ENCODE assay signal across 11 mouse cellular contexts in genomic region chr2:155989085-155989484, GRCm38 (mm10). TPM values are rescaled to one million over a fixed set of nuclear protein-coding genes. Genes with fewer than 3 reads are reported as not detected.
DNase-seq lines count a peak whose midpoint lies in the region; ATAC-seq lines count a peak whose summit lies in the region.
"Had no signal": no experiment of that assay in that cellular context is flagged by ENCODE, and none has a peak within 500 bp of the region (broad histone marks: within the 10 kb centered on the region; RNA-seq: fewer than 3 reads in every experiment).

No protein-coding gene starts in this region.

- intact Hi-C loops in left cerebral cortex, postnatal 10 days (cut with DNase I): no loop called here

- peak; percentile 84 for ATAC-seq in erythroid progenitor cell, adult 5-6 weeks (replicated peaks; ENCODE audit: low FRiP score, poor library complexity, severe bottlenecking)

- DNase-seq in cerebellum, adult 11-12 months: peak; percentile 85
- DNase-seq in cerebellum, postnatal 4 days (ENCODE audit: low spot score in 2 of 2): no peak
- DNase-seq in spleen, postnatal 10 days (ENCODE audit: low spot score in 2 of 2): peak; percentile 42 to 72
- no peak for DNase-seq in spleen, adult 18-20 months
- peak; percentile 39 to 49 for DNase-seq in spleen, postnatal 36 days (ENCODE audit: low spot score in 2 of 2)
- DNase-seq in kidney, adult 11 months: no peak
- DNase-seq in left cerebral cortex, postnatal 10 days (ENCODE audit: extremely low spot score in 1 of 2, low spot score in 2 of 2): no peak
- DNase-seq: lung, postnatal 10 days; right cerebral cortex, postnatal 14 days had no signal

RNA-seq across cellular contexts. Expression of gene 6430550D23Rik, which starts 18.7 kb away (rescaled TPM):
- not detected in 2 replicates for total RNA-seq in erythroid progenitor cell, adult 5-6 weeks (2015; ENCODE audit: low replicate concordance)
- 0.26 TPM in 1 of 2 replicates, not detected in the other for total RNA-seq in erythroid progenitor cell, adult 5-6 weeks (2017; ENCODE audit: low replicate concordance)
- 1 to 10 TPM in 1 of 2 experiments, under 1 TPM in 1; 0.34 to 1.0 TPM for total RNA-seq in left cerebral cortex, postnatal 10 days (2021)

RNA-seq across cellular contexts. Expression of gene Ergic3, which starts 18.8 kb away (rescaled TPM):
- total RNA-seq in erythroid progenitor cell, adult 5-6 weeks (2015; ENCODE audit: low replicate concordance): 59.5 and 136 TPM in 2 replicates
- 18.6 and 22.6 TPM in 2 replicates for total RNA-seq in erythroid progenitor cell, adult 5-6 weeks (2017; ENCODE audit: low replicate concordance)
- total RNA-seq in left cerebral cortex, postnatal 10 days (2021): 100 to 1,000 TPM; 217 to 229 TPM

RNA-seq across cellular contexts. Expression of gene Cep250, which starts 32.8 kb away (rescaled TPM):
- total RNA-seq in erythroid progenitor cell, adult 5-6 weeks (2015; ENCODE audit: low replicate concordance): 4.2 and 32.4 TPM in 2 replicates
- total RNA-seq in erythroid progenitor cell, adult 5-6 weeks (2017; ENCODE audit: low replicate concordance): 18.5 and 19.2 TPM in 2 replicates
- 10 to 100 TPM; 16.2 to 17.5 TPM for total RNA-seq in left cerebral cortex, postnatal 10 days (2021)

RNA-seq across cellular contexts. Expression of gene Gdf5, which starts 43.9 kb away (rescaled TPM):
- not detected in 2 replicates for total RNA-seq in erythroid progenitor cell, adult 5-6 weeks (2015; ENCODE audit: low replicate concordance)
- total RNA-seq in erythroid progenitor cell, adult 5-6 weeks (2017; ENCODE audit: low replicate concordance): not detected in 2 replicates
- 1 to 10 TPM in 1 of 2 experiments, under 1 TPM in 1; 0.77 to 1.0 TPM for total RNA-seq in left cerebral cortex, postnatal 10 days (2021)
- total RNA-seq: hematopoietic stem cell, adult 5-6 weeks had no signal

RNA-seq across cellular contexts. Expression of gene Gm15557, which starts 48.6 kb away (rescaled TPM):
- total RNA-seq in erythroid progenitor cell, adult 5-6 weeks (2015; ENCODE audit: low replicate concordance): not detected in 2 replicates
- not detected in 2 replicates for total RNA-seq in erythroid progenitor cell, adult 5-6 weeks (2017; ENCODE audit: low replicate concordance)
- total RNA-seq in left cerebral cortex, postnatal 10 days (2021): not detected
- total RNA-seq: hematopoietic stem cell, adult 5-6 weeks had no signal

Comparison
In these comparisons a context has a peak if more than half of its experiments do, and no peak if none do; other contexts are left out.
1. DNase-seq: peak in cerebellum, adult 11-12 months (single experiment), spleen, postnatal 10 days (2 of 2) and spleen, postnatal 36 days (2 of 2); none in cerebellum, postnatal 4 days (0 of 2), spleen, adult 18-20 months (0 of 2), kidney, adult 11 months (single experiment) and left cerebral cortex, postnatal 10 days (0 of 2).